Mouse (Mus musculus) forebrain, postnatal 0 days (tissue): ENCODE measurements at regions not wholly inside any gene's neighbourhood (a gene's known extent, or its start where the extent isn't known, plus 50 kb on each side); places are given as distances from the start of the nearest gene placed in this dataset.

ENCODE experiments used
- ATAC-seq: fragments of 200-750 bp; cut with Nextera tagmentation; 2 replicates; pipeline ENCODE4 v1.8.0; 2017; ENCODE audit warnings: mild to moderate bottlenecking, moderate library complexity
- DNase-seq: peaks from one replicate; pipeline ENCODE4 v3.0.0-alpha.2; 2015
- H3K27ac ChIP-seq: fragments of 300-500 bp; sonication (generic); 2 replicates; pipeline ENCODE4 v1.5.1; 2014; ENCODE audit warnings: low read depth, mild to moderate bottlenecking, antibody characterized with exemption, low read length, moderate library complexity, mixed read lengths
- H3K27me3 ChIP-seq: fragments of 300-500 bp; sonication (generic); 2 replicates; pipeline ENCODE4 v1.6.1; 2014; ENCODE audit warnings: mild to moderate bottlenecking, low read length, mixed read lengths; ENCODE audit not compliant: insufficient read depth
- H3K36me3 ChIP-seq: fragments of 300-500 bp; sonication (generic); 2 replicates; pipeline ENCODE4 v1.6.1; 2014; ENCODE audit warnings: mild to moderate bottlenecking, moderate library complexity; ENCODE audit not compliant: insufficient read depth
- H3K4me1 ChIP-seq: fragments of 300-500 bp; sonication (generic); 2 replicates; pipeline ENCODE4 v1.6.1; 2014; ENCODE audit warnings: antibody characterized with exemption; ENCODE audit not compliant: insufficient read depth
- H3K4me2 ChIP-seq: fragments of 300-500 bp; sonication (generic); 2 replicates; pipeline ENCODE4 v1.6.1; 2014; ENCODE audit warnings: low read depth, mild to moderate bottlenecking, moderate library complexity
- H3K4me3 ChIP-seq: fragments of 300-500 bp; sonication (generic); 2 replicates; pipeline ENCODE4 v1.5.1; 2014; ENCODE audit warnings: low read depth, low read length, mixed read lengths
- H3K9ac ChIP-seq: fragments of 300-500 bp; sonication (generic); 2 replicates; pipeline ENCODE4 v1.6.1; 2014; ENCODE audit warnings: mild to moderate bottlenecking
- H3K9me3 ChIP-seq: fragments of 300-500 bp; sonication (generic); 2 replicates; pipeline ENCODE4 v1.6.1; 2016; ENCODE audit warnings: low read length
- CTCF ChIP-seq: sonication (generic); IDR thresholded peaks from 2 replicates; pipeline ENCODE4 v1.5.1; 2016; ENCODE audit warnings: antibody characterized with exemption, control low read depth, low read depth
- WGBS: fragments of 180-500 bp; shearing (Covaris S2); extraction: QIAGEN DNeasy Blood & Tissue Kit; methylation state at CpG from one replicate; pipeline ENCODE4 v1.1.7; 2014; 5-methylcytosine and 5-hydroxymethylcytosine counted together

GRCm38 (mm10) chr3:52906823-52907564 is 110.0 kb downstream of the Cog6 start:
- peaks cover 4% of the 10 kb centered on the region; the same call in 1 of the 2 replicates for H3K9me3 ChIP-seq
- H3K9ac ChIP-seq = no peak overlapping the region
- H3K4me1 ChIP-seq = no peaks in the 10 kb centered on the region
- no peak for TF ChIP-seq CTCF
- ATAC-seq (peak; percentile 50; the same call in 1 of the 2 replicates), DNase-seq (peak; percentile 45)
- no peaks in the 10 kb centered on the region for H3K36me3 ChIP-seq
- no peak overlapping the region for H3K27ac ChIP-seq
- H3K4me2 ChIP-seq = no peak overlapping the region
- H3K27me3 ChIP-seq = no peaks in the 10 kb centered on the region
- no peak overlapping the region for H3K4me3 ChIP-seq
- 72% methylated on average over 3 of the region's 3 CpGs for WGBS

DNA sequence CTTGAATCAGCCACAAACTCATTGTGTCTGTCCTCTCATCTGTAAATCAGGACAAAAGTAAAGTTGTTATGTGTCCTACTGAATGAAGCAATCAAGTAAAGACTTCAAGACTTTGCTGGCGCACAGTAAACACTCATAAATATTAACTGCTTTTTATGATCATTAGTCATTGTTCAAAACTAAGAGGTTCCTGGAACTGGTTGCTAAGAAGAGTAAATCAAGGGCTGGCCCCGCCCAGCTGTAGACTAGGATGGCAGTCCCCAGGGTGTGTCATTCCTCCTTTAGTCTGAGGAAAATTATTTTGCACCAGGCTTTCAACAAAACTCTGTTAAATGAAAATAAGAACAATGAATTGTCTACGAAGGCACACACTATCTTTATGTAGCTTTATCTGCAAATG is 113.0 kb downstream of the Cog6 start:
- TF ChIP-seq CTCF = no peak
- WGBS = 86% methylated on average over 3 of the region's 3 CpGs
- no peak overlapping the region for H3K9ac ChIP-seq
- no peaks in the 10 kb centered on the region for H3K36me3 ChIP-seq
- H3K27me3 ChIP-seq = no peaks in the 10 kb centered on the region
- ATAC-seq (no peak), DNase-seq (no peak)
- H3K9me3 ChIP-seq = no peaks in the 10 kb centered on the region
- H3K4me3 ChIP-seq = no peak overlapping the region
- H3K4me2 ChIP-seq = no peak overlapping the region
- no peak overlapping the region for H3K27ac ChIP-seq
- H3K4me1 ChIP-seq = no peaks in the 10 kb centered on the region

- Histone ChIP-seq H3K4me2 (no peak overlapping the region), H3K4me3 (no peak overlapping the region), H3K4me1 (no peaks in the 10 kb centered on the region), H3K27me3 (no peaks in the 10 kb centered on the region), H3K9me3 (no peaks in the 10 kb centered on the region), H3K36me3 (no peaks in the 10 kb centered on the region), H3K9ac (no peak overlapping the region), H3K27ac (no peak overlapping the region)
- ATAC-seq (no peak), DNase-seq (no peak)
- WGBS = 73% methylated on average over 4 of the region's 4 CpGs
- no peak for TF ChIP-seq CTCF
Measured at GRCm38 (mm10) chr3:52897665-52898064, 119.4 kb downstream of the Cog6 start.

DNA sequence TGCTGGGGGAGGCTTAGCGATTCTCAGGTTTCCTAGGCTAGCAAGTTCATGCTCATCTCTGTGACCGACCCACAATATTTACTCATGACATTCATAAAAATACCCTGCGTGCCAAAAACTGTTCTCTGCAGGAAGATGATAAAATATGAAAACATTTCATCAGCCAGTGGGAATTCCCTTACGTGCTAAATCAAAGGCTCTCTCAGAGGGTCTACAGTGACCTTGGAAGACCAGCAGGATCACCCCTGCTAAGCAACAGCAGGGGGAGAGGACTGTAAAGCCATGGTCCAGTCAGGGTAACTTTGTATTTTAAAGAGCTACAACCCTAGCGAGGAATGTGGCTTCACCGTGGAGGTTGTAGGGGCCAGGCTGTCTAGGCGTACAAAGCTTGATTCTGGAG is 120.6 kb downstream of the Cog6 start:
- ATAC-seq (no peak), DNase-seq (no peak)
- WGBS = 85% methylated on average over 7 of the region's 7 CpGs

DNA sequence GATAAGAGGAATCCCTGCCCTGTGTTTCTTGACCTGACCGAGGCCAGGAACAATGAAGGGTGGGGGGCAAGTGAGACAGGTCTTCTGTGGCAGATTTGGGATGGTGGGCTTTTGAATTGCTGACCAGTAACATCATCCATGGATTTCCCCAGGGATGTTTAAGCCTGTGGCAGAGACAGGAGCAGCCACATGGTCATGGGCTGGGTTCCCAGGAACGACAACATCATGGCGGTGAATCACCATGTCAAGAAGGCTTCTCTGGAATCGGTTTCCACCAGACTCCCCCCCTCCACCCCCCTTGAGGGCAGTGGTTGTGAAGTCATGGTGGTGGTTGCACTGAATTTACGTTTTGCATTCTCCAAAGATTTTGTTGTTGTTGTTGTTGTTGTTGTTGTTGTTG is 121.3 kb downstream of the Cog6 start:
- H3K4me1 ChIP-seq = peaks cover 7% of the 10 kb centered on the region; the same call in 1 of the 2 replicates
- no peaks in the 10 kb centered on the region for H3K27me3 ChIP-seq
- no peak overlapping the region for H3K4me3 ChIP-seq
- H3K27ac ChIP-seq = no peak overlapping the region
- H3K9ac ChIP-seq = no peak overlapping the region
- H3K36me3 ChIP-seq = no peaks in the 10 kb centered on the region
- no peaks in the 10 kb centered on the region for H3K9me3 ChIP-seq
- no peak overlapping the region for H3K4me2 ChIP-seq
- TF ChIP-seq CTCF = no peak
- no peak for DNase-seq
- 91% methylated on average over 5 of the region's 5 CpGs for WGBS
- ATAC-seq = no peak

More for the DNA sequence above, 120.6 kb downstream of the Cog6 start:
- no peak overlapping the region for H3K4me3 ChIP-seq
- H3K36me3 ChIP-seq = no peaks in the 10 kb centered on the region
- no peaks in the 10 kb centered on the region for H3K9me3 ChIP-seq
- TF ChIP-seq CTCF = no peak
- no peak overlapping the region for H3K4me2 ChIP-seq
- no peaks in the 10 kb centered on the region for H3K27me3 ChIP-seq
- no peak overlapping the region for H3K27ac ChIP-seq
- no peak overlapping the region for H3K9ac ChIP-seq
- H3K4me1 ChIP-seq = peaks cover 5% of the 10 kb centered on the region; the same call in 1 of the 2 replicates

GRCm38 (mm10) chr3:52894812-52895211 is 122.2 kb downstream of the Cog6 start:
- Histone ChIP-seq H3K4me1 (peaks cover 7% of the 10 kb centered on the region; the same call in 1 of the 2 replicates), H3K27ac (no peak overlapping the region), H3K36me3 (no peaks in the 10 kb centered on the region), H3K9me3 (no peaks in the 10 kb centered on the region), H3K27me3 (no peaks in the 10 kb centered on the region), H3K4me2 (no peak overlapping the region), H3K4me3 (no peak overlapping the region), H3K9ac (no peak overlapping the region)
- DNase-seq (no peak), ATAC-seq (no peak)
- WGBS = 90% methylated on average over 2 of the region's 2 CpGs
- no peak for TF ChIP-seq CTCF

DNA sequence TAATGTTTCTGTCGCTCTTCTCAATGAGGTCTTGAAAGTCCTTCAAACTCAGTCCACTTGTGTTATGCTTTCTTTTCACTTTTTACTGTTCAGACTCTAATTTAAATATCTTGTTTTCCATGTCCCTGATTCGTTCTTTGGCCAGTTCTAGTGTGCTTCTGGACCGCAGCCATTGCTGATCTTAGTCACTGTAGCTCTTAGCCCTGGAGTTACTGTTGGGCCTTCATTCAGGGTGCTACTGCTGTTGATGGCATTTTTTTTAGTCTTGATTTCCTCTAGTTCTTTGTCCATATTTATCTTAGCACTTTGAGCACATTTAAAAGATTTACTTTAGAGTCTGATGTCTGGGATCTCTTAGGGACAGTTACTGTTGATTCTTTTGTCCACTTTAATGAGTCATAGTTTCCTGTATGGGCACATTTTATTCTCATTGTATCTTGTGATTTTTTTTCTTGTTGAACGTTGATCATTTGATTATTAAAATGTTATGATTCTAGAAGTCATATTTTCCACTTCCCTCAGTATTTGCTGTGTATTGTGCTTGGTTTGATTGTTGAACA is 127.8 kb downstream of the Cog6 start:
- no peak for DNase-seq
- Histone ChIP-seq H3K27ac (no peak overlapping the region), H3K4me2 (no peak overlapping the region), H3K9ac (no peak overlapping the region), H3K4me3 (no peak overlapping the region), H3K4me1 (peaks cover 7% of the 10 kb centered on the region; the same call in 1 of the 2 replicates), H3K9me3 (no peaks in the 10 kb centered on the region), H3K27me3 (no peaks in the 10 kb centered on the region), H3K36me3 (no peaks in the 10 kb centered on the region)
- TF ChIP-seq CTCF = no peak
- 61% methylated on average over 4 of the region's 4 CpGs for WGBS
- ATAC-seq = no peak
